Mouse (Mus musculus): ENCODE data around the gene Selenof. TPM values are rescaled to one million over a fixed set of nuclear protein-coding genes. Genes with fewer than 3 reads are reported as not detected.

Gene Selenof
- polyA plus RNA-seq (2012; rRNA removed), result 188 and 197 TPM in 2 replicates

GRCm38 (mm10) chr3:144570047-144570815, at the start of gene Selenof, which contains the start of gene Hs2st1:
TSS of gene Selenof (plus strand) at chr3:144570304.
TSS of gene Hs2st1 (minus strand) at chr3:144570181.

Other genes starting within 250 kb of the Selenof start
- gene Hs2st1, start 123 bp upstream of the Selenof start, polyA plus RNA-seq (2012; rRNA removed), result 2.2 and 2.3 TPM in 2 replicates
- 8.7 and 10.4 TPM in 2 replicates for gene Sh3glb1, start 150.0 kb downstream of the Selenof start, polyA plus RNA-seq (2012; rRNA removed)
- 20.6 and 22.9 TPM in 2 replicates for gene Clca3a1, start 190.7 kb downstream of the Selenof start, polyA plus RNA-seq (2012; rRNA removed)
- gene Clca3a2, start 249.2 kb downstream of the Selenof start, polyA plus RNA-seq (2012; rRNA removed), result not detected in 2 replicates